Mouse (Mus musculus): ENCODE measurements around the gene Crtc3.

Gene Crtc3

GRCm38 (mm10) chr7:80636953-80637800 lies 51.5 kb downstream of the Crtc3 start:
- no peak for DNase-seq

- no peak for DNase-seq
These were observed 52.3 kb downstream of the Crtc3 start for GRCm38 (mm10) chr7:80636288-80636952.

- no peak for DNase-seq
These were observed 52.8 kb downstream of the Crtc3 start for GRCm38 (mm10) chr7:80635866-80636265.

GRCm38 (mm10) chr7:80634741-80635140 lies 53.9 kb downstream of the Crtc3 start:
- DNase-seq = no peak

GRCm38 (mm10) chr7:80633635-80634034 lies 55.0 kb downstream of the Crtc3 start:
- DNase-seq = no peak

GRCm38 (mm10) chr7:80631993-80632392 lies 56.7 kb downstream of the Crtc3 start:
- DNase-seq = no peak

- DNase-seq = no peak
These were observed 57.3 kb downstream of the Crtc3 start for GRCm38 (mm10) chr7:80631405-80631804.

GRCm38 (mm10) chr7:80629369-80629768 lies 59.3 kb downstream of the Crtc3 start:
- DNase-seq = no peak

GRCm38 (mm10) chr7:80628708-80629183 lies 59.9 kb downstream of the Crtc3 start:
- peak; percentile 44 to 58 for DNase-seq

- no peak for DNase-seq
These were observed 61.7 kb downstream of the Crtc3 start for GRCm38 (mm10) chr7:80626943-80627342.

GRCm38 (mm10) chr7:80625841-80626240 lies 62.8 kb downstream of the Crtc3 start:
- no peak for DNase-seq

- no peak for DNase-seq
These were observed 65.4 kb downstream of the Crtc3 start for GRCm38 (mm10) chr7:80623276-80623675.

- DNase-seq = no peak
These were observed 72.6 kb downstream of the Crtc3 start for GRCm38 (mm10) chr7:80616096-80616495.

- no peak for DNase-seq
These were observed 74.6 kb downstream of the Crtc3 start for GRCm38 (mm10) chr7:80614042-80614441.

GRCm38 (mm10) chr7:80612191-80612787 lies 76.4 kb downstream of the Crtc3 start:
- no peak for DNase-seq

GRCm38 (mm10) chr7:80611646-80612045 lies 77.0 kb downstream of the Crtc3 start:
- no peak for DNase-seq

- no peak for DNase-seq
These were observed 81.2 kb downstream of the Crtc3 start for GRCm38 (mm10) chr7:80607503-80607902.

- no peak for DNase-seq
These were observed 82.2 kb downstream of the Crtc3 start for GRCm38 (mm10) chr7:80606435-80606834.

GRCm38 (mm10) chr7:80605557-80605930 lies 83.1 kb downstream of the Crtc3 start:
- DNase-seq = no peak

- DNase-seq = no peak
These were observed 83.6 kb downstream of the Crtc3 start for GRCm38 (mm10) chr7:80604908-80605556.

GRCm38 (mm10) chr7:80602574-80602973 lies 86.1 kb downstream of the Crtc3 start:
- DNase-seq = no peak

- DNase-seq = no peak
These were observed 90.2 kb downstream of the Crtc3 start for GRCm38 (mm10) chr7:80598436-80598985.

- DNase-seq = no peak
These were observed 90.8 kb downstream of the Crtc3 start for GRCm38 (mm10) chr7:80597900-80598299.

Measured in spleen, adult 18-20 months (tissue).